Mouse (Mus musculus) c-Kit-positive CD71-negative TER-119-negative erythroid progenitor cells, embryonic 14.5 days (primary cell): ENCODE results near the gene Dnajb12.

Experiments used
- DNase-seq: peaks from one replicate; pipeline ENCODE4 v3.0.0-alpha.2; 2013; ENCODE audit warnings: low read depth

Gene Dnajb12

DNA sequence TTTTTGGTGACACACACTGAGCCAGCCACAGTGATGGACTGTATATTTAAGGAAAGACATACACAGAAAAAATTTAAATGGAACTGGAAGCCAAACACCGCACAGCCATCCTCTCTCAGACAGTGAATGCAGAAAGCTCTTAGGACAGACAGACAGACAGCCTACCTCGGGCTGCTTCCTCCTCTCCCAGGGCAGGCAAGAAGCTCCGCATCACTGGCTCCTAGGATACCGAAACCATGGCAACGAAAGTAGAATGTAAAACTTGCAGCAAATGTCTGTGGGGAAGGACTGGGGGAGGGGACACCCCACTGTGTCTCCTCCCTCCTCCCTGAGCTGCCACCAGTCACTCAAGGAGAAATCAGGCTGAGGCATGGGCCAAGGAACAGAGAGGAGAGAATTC, 18.2 kb downstream of the Dnajb12 start:
- no peak for DNase-seq

- no peak for DNase-seq
Observed at GRCm38 (mm10) chr10:59898180-59898778, 18.9 kb downstream of the Dnajb12 start.

- DNase-seq = no peak
Observed at GRCm38 (mm10) chr10:59898935-59899334, 19.6 kb downstream of the Dnajb12 start.

DNA sequence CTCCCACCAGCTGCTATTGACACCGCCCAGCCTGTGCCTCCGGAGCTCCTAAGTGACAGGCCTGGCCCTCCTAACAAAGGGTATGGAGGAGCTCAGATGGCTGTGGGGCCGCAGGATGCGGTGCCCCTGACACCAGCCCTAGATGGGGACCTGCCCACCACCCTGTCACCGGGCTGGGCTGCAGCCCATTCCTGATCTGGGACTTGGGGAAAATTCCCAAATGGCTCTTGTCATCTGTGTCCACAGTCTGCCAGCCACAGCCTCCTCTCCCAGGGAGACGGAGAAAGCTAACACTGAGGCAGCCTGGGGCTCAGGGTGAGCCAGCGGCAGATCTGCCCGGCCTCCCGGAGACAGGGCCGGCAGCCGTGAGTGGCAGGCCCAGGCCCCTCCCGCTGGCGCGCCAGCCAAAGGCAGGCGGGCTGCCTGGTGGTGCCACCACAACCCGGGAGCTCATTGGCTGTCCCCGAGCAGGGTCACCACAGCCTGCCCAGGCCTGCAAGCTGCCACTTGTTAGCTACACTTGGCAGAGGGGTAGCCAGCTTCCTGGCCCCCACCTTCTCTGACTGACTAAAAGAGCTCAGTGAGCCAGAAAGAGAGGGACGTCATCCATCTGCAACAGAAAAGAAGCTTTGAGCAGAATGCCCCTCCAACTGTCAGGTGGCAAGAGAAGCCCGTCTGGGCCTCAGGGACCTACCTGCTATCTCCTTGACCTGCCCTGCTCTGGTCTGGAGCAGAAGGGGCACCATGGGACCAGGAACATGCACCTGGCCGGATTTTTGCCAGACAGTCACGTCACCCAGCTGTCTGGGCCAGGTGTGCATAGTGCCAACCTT, 20.2 kb downstream of the Dnajb12 start:
- no peak for DNase-seq

DNA sequence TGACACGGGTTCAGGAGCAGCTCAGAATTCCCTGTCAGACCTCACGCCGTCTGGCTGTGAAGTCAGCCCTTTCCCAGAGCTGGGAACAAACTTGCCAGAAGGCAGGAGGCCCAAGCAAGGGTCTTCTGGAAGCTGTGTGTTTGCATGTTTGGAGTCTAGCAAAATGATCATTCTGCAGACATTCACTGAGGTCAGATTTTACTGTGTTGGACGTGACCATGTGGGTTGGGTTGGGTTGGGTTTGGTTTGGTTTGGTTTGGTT, 20.7 kb downstream of the Dnajb12 start:
- no peak for DNase-seq

GRCm38 (mm10) chr10:59900939-59901338, 21.6 kb downstream of the Dnajb12 start:
- DNase-seq = no peak

GRCm38 (mm10) chr10:59901463-59901862, 22.1 kb downstream of the Dnajb12 start:
- no peak for DNase-seq

DNA sequence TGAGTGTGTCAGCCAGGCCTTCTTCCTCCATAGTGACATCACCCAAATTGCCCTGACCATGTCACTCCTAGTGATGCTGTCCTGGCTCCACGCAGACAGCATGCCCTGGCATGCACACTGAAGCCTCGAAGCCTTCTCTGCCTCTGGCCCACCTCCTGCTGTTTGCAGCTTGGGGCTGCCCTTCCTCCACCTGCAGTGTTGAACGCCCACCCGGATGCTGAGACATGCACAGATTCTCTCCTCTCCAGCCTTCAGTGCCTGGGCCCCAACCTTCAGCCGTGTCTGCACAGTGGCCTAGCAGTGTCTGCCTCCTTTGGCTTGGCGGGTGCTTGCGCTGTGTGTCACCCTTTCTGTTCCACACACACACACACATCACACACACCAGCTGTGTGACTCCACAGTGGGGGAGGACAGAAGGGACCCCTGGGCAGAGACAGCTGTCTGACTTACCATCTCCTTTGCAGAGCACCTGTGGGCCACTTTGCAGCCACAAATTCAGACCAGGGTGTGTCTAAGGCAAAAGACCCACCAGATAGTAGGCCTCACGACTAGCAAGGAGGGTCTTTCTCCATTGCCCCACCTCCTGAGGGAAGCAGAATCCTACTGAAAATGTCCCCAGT, 22.7 kb downstream of the Dnajb12 start:
- DNase-seq = no peak

GRCm38 (mm10) chr10:59902606-59902990, 23.2 kb downstream of the Dnajb12 start:
- DNase-seq = no peak

DNA sequence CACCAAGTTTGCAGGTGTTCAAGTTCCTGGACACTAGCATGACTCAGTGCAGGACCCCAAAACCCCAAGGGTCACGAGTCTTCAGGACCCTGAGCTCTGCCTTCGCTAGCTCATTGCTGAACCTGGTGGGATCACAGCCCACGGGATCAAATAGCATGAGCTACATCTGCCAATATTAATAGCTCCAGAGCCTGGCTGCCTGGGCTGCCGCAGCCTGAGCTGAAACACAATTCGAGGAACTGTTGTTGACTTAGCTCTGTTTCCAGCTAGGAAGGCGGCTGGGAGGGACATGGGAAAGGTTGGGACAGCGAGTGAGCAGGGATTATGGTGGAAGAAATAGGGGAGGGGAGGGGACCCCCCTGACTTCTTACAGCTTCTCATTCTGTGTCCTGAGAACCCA, 23.8 kb downstream of the Dnajb12 start:
- DNase-seq = no peak

- no peak for DNase-seq
Observed at GRCm38 (mm10) chr10:59907080-59907609, 27.8 kb downstream of the Dnajb12 start.

- no peak for DNase-seq
Observed at GRCm38 (mm10) chr10:59907695-59908299, 28.4 kb downstream of the Dnajb12 start.

DNA sequence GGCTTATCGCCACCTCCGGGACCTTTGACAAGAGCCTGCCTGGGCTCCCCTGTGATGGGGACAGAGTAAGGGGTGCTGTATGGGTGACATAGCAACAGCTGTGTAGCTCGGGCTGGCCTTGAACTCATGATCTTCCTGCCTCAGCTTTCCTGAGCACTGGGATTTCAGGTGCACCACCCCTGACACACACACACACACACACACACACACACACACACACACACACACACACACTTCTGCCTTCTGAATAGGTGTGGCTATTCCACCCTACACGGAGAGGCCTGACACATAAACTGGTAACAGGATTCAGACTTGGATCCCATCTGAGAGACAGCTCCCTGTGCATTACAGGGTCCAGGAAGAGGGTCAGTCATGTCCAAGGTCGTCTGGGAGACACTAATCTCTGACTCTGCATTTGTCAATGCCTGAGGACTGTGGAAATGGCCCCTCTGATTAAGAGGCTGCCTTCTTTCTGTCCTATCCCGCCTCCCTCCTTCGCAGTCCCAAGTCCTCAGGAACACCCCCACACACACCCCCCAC, 29.5 kb downstream of the Dnajb12 start:
- DNase-seq = no peak

DNA sequence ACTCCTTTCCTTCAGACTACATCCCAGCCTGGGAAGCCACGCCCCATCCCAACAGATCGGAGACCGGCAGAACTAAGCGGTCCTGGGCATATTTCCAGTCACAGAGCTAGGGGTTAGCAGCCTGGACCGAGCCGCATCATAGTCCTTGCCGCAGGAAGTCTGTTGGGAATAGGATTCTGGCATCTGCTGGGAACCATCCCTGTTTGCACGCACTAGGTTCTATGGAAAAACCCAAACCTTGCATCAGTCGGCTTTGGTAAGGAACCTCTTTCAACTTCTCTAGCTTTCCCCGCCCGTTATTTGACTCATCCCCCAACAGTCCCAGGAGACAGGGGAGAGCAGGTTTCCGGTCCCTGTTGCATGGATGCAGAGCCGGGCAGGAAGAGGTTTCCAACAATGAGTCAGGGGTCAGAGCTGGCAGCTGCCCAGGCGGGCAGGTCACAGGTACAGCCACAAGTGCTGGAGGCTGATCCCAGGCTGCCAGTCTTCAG, 30.0 kb downstream of the Dnajb12 start:
- no peak for DNase-seq

- no peak for DNase-seq
Observed at GRCm38 (mm10) chr10:59911091-59911490, 31.7 kb downstream of the Dnajb12 start.

DNA sequence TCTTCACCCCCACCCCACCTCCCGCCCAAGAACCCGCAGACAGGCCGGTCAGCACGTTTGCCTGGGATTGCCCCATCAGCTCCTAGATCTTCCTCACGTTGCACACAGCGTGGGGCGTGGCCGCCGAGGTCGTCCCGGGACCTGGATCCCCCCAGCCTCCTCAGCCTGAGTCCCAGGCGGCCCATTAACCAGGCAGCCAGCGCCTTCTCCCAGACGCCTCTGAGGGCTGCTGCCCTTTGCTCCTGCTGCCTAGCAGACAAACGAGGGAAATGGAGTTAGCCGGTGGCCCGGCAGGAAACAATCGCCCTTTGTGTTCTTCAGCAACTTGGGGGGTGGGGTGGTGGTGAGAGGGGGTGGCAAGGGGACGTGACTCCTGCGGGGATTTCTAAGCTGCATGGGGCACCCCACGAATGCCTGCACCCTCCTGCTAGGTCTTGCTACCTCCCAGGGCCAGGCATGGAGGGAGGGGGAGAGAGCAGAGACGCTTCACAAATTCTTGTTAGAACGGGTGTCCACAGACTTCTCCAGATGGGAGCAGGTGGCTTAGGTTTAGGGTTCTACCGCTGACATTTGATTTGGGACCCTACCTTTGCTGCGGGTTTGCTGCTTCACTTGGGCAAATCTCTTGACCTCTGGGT, 32.3 kb downstream of the Dnajb12 start:
- DNase-seq = no peak

GRCm38 (mm10) chr10:59915196-59915962, 36.0 kb downstream of the Dnajb12 start:
- DNase-seq = no peak

GRCm38 (mm10) chr10:59916159-59916558, 36.8 kb downstream of the Dnajb12 start:
- no peak for DNase-seq

DNA sequence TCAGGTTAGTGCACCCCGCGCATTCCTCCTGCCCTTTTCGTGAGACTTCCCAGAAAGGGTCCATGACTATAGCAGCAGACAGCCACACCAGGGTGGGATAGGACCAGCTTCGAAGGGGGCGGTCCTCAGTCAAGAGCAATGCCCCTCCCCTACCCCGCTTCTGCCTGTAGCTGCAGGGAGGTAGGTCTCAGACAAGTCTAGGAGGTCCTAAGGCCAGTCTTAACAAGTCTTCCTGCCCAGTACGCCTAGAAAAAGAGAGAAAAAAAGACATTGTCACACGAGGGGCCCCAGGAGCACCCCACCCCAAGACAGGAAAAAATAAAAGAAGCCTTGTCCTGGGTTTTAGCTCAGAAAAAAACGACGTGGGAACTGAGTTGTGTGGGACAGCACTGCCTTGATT, 37.3 kb downstream of the Dnajb12 start:
- DNase-seq = no peak

DNA sequence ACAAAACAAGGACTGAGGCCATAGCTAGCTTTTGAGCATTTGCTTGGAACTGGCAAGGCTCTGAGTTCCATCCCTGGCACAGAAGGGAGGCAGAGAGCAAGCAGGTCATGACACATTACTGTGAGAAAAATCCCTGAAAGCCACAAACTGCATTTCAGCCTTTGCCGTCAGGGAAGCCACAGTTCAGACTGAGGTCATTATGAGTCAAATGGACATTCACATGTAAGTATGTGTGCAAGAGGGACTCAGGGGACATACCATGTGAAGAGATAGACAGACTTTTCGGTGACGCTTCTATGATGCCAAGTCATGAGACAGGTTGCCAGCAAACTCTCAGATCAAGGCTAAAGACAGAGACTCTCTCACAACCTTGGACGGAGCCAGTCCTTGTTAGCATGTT, 38.8 kb downstream of the Dnajb12 start:
- DNase-seq = no peak

DNA sequence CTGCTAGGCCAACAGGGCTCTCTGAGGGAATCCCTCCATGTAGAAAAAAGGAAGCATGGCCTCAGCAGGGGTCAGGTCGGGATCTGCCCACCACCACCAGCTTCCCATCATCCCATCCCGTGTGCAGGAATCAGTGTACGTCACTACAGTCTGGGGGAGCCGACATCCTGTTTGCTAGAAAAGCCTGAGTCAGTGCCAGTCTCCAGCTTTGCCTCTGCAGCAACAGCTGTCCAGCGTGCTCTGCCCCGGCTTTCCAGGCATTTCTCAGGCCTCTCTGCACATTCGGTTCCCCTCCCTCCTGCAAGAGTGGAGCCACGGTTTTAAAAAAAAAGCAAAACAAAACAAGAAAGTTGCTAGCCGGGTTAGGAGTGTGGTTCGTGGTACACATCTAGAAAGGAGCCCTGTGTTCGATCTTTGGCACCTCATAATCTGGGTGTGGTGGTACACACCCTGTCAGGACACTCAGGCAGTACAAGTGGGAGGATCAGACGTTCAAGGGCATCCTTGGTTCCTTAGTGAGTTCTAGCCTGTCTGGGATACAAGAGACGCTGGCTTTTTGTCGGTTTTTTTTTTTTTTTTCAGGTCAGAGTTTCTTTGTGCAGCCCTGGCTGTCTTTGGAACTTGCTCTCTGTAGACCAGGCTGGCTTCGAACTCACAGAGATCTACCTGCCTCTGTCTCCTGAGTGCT, 40.3 kb downstream of the Dnajb12 start:
- no peak for DNase-seq
